Mouse (Mus musculus): ENCODE results near the gene Krt18. TPM values are rescaled to one million over a fixed set of nuclear protein-coding genes. Genes with fewer than 3 reads are reported as not detected.
A peak's percentile ranks its signal among the peaks of the same experiment; 100 is the strongest.

Gene Krt18
- polyA plus RNA-seq, 2 experiments, result 7.6 to 22.3 TPM

GRCm38 (mm10) chr15:102072963-102073558, 45.1 kb downstream of the Krt18 start:
- 12% methylated on average over 6 of the region's 6 CpGs for WGBS
- no peak for TF ChIP-seq POLR2A (IDR thresholded peaks at IDR 0.05; ENCODE audit: borderline replicate concordance, extremely low read depth, insufficient read depth, insufficient read length)
- ATAC-seq (ENCODE audit: low FRiP score, low read depth) (peak; percentile 14), DNase-seq (ENCODE audit: low spot score) (no peak)
- Histone ChIP-seq H3K4me2 (replicated peaks; ENCODE audit: low read depth, low read length, severe bottlenecking) (peak overlapping the region; percentile 65), H3K9ac (ENCODE audit: low read depth, low read length, severe bottlenecking) (0 out of 2 replicates have a peak overlapping the region, but pooled peaks have one; percentile 83), H3K4me1 (ENCODE audit: control insufficient read depth, insufficient read depth, low read length) (peaks cover 12% of the 10 kb centered on the region; the same call in 1 of the 2 replicates), H3K36me3 (ENCODE audit: control insufficient read depth, insufficient read depth, low read length) (no peaks in the 10 kb centered on the region), H3K4me3 (replicated peaks; ENCODE audit: low read length) (peak overlapping the region; percentile 98), H3K9me3 (ENCODE audit: control insufficient read depth, low read length) (no peaks in the 10 kb centered on the region), H3K27ac (replicated peaks; ENCODE audit: low read depth, low read length) (no peak overlapping the region), H3K27me3 (ENCODE audit: control insufficient read depth, insufficient read depth, low read length) (no peaks in the 10 kb centered on the region)

DNA sequence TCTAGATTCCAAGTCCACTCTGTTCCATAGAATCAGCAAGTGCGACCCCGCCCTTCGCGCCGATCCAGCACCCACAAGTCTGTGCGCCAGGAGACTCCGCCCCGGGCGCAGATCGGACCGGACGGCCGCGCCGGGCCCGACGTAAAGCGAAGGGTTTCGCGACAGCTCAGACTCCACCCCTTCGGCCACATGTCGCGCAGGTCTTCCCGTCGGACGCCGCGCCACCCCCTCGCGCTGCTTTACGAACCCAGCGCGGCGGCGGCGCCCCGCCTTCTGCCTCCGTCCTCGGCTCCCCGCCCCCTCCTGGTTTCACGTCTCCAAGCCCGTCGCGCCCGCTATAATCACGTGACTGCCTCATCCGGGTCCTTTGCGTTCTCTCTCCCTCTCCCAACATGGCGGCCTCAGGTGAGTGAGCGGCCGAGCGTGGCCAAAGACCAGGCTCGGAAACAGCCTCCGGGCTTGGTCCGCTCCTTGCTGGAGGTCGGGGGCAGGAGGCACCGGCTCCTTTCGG, 45.6 kb downstream of the Krt18 start, which contains the start of gene Eif4b:
Eif4b (plus strand) TSS at position 215 of the 511 bp plus-strand sequence.
- under 1% methylated on average over 52 of the region's 58 CpGs for WGBS
- Histone ChIP-seq H3K9me3 (ENCODE audit: control insufficient read depth, low read length) (no peaks in the 10 kb centered on the region), H3K9ac (ENCODE audit: low read depth, low read length, severe bottlenecking) (peak within 1 kb of the TSS; percentile 83), H3K4me3 (replicated peaks; ENCODE audit: low read length) (peak within 1 kb of the TSS; percentile 98), H3K27me3 (ENCODE audit: control insufficient read depth, insufficient read depth, low read length) (no peaks in the 10 kb centered on the region), H3K4me2 (replicated peaks; ENCODE audit: low read depth, low read length, severe bottlenecking) (peak within 1 kb of the TSS; percentile 65), H3K4me1 (ENCODE audit: control insufficient read depth, insufficient read depth, low read length) (peaks cover 12% of the 10 kb centered on the region; the same call in 1 of the 2 replicates), H3K27ac (replicated peaks; ENCODE audit: low read depth, low read length) (peak within 1 kb of the TSS; percentile 95), H3K36me3 (ENCODE audit: control insufficient read depth, insufficient read depth, low read length) (no peaks in the 10 kb centered on the region)
- DNase-seq (ENCODE audit: low spot score) (peak; percentile 98), ATAC-seq (ENCODE audit: low FRiP score, low read depth) (peak; percentile 94)
- TF ChIP-seq POLR2A (IDR thresholded peaks at IDR 0.05; ENCODE audit: borderline replicate concordance, extremely low read depth, insufficient read depth, insufficient read length), result peak; percentile 57; the same call in 1 of the 2 replicates

DNA sequence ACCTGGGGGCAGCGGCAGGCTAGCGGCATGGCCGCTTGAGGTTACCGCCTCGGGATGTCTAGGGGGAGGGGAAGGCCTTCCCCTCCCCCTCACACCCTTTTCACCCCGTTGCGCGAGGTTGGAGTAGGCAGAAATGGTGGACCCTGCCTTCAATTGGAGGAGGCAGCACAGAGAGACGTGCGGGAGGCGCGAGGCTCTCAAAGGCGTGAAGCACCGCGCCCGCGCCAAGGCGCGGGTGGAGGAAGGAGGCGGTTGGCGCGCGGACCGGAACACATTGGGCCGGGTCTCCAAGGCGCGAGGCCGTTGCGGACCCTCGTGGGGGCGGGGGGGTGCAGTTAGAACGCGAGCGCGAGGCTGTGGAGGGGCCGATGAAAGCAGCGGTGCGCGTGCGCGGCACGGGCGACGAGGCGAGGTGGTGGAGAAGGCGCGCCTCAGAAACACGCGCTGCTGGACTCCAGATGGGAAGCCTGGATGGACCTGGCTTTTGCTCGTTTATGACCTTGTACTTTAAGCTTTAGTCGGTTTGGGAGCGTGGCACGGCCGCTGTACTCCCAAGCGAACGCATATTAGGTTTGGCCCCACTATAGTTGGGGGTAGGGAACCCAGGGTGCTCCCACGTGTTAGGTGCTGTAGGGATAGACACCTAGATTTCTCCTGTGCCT, 46.2 kb downstream of the Krt18 start:
- TF ChIP-seq POLR2A (IDR thresholded peaks at IDR 0.05; ENCODE audit: borderline replicate concordance, extremely low read depth, insufficient read depth, insufficient read length), result no peak
- Histone ChIP-seq H3K27me3 (ENCODE audit: control insufficient read depth, insufficient read depth, low read length) (no peaks in the 10 kb centered on the region), H3K4me1 (ENCODE audit: control insufficient read depth, insufficient read depth, low read length) (peaks cover 12% of the 10 kb centered on the region; the same call in 1 of the 2 replicates), H3K27ac (replicated peaks; ENCODE audit: low read depth, low read length) (peak overlapping the region; percentile 95), H3K4me3 (replicated peaks; ENCODE audit: low read length) (peak overlapping the region; percentile 98), H3K36me3 (ENCODE audit: control insufficient read depth, insufficient read depth, low read length) (no peaks in the 10 kb centered on the region), H3K4me2 (replicated peaks; ENCODE audit: low read depth, low read length, severe bottlenecking) (peak overlapping the region; percentile 65), H3K9ac (ENCODE audit: low read depth, low read length, severe bottlenecking) (peak overlapping the region; percentile 83), H3K9me3 (ENCODE audit: control insufficient read depth, low read length) (no peaks in the 10 kb centered on the region)
- 0% methylated on average over 41 of the region's 57 CpGs for WGBS
- DNase-seq (ENCODE audit: low spot score) (peak; percentile 64), ATAC-seq (ENCODE audit: low FRiP score, low read depth) (peak; percentile 46)

- Histone ChIP-seq H3K4me1 (ENCODE audit: control insufficient read depth, insufficient read depth, low read length) (peaks cover 12% of the 10 kb centered on the region; the same call in 1 of the 2 replicates), H3K27ac (replicated peaks; ENCODE audit: low read depth, low read length) (peak overlapping the region; percentile 95; the same call in 1 of the 2 replicates), H3K4me2 (replicated peaks; ENCODE audit: low read depth, low read length, severe bottlenecking) (peak overlapping the region; percentile 65), H3K9ac (ENCODE audit: low read depth, low read length, severe bottlenecking) (peak overlapping the region; percentile 83), H3K9me3 (ENCODE audit: control insufficient read depth, low read length) (no peaks in the 10 kb centered on the region), H3K36me3 (ENCODE audit: control insufficient read depth, insufficient read depth, low read length) (no peaks in the 10 kb centered on the region), H3K4me3 (replicated peaks; ENCODE audit: low read length) (peak overlapping the region; percentile 98), H3K27me3 (ENCODE audit: control insufficient read depth, insufficient read depth, low read length) (no peaks in the 10 kb centered on the region)
- DNase-seq (ENCODE audit: low spot score), result no peak
- TF ChIP-seq POLR2A (IDR thresholded peaks at IDR 0.05; ENCODE audit: borderline replicate concordance, extremely low read depth, insufficient read depth, insufficient read length), result no peak
- no peak for ATAC-seq (ENCODE audit: low FRiP score, low read depth)
- 10% methylated on average over 11 of the region's 11 CpGs for WGBS
Measured at GRCm38 (mm10) chr15:102074876-102075585, 47.1 kb downstream of the Krt18 start.

All from limb, embryonic 14.5 days (tissue).